Mouse (Mus musculus) bone marrow, adult 2 months (tissue): Measurements from ENCODE around the gene Piga.

ENCODE experiments used
- CTCF ChIP-seq: fragments of 200-500 bp; IDR thresholded peaks from 2 replicates; pipeline ENCODE4 v1.5.1; 2011; ENCODE audit warnings: low read length, control low read depth; ENCODE audit not compliant: control insufficient read depth, insufficient read depth
- POLR2A ChIP-seq: fragments of 200-500 bp; IDR thresholded peaks from 2 replicates; pipeline ENCODE4 v1.6.1; 2011; ENCODE audit warnings: low read depth, mild to moderate bottlenecking, control low read depth, low read length, borderline replicate concordance; ENCODE audit not compliant: control insufficient read depth

DNA sequence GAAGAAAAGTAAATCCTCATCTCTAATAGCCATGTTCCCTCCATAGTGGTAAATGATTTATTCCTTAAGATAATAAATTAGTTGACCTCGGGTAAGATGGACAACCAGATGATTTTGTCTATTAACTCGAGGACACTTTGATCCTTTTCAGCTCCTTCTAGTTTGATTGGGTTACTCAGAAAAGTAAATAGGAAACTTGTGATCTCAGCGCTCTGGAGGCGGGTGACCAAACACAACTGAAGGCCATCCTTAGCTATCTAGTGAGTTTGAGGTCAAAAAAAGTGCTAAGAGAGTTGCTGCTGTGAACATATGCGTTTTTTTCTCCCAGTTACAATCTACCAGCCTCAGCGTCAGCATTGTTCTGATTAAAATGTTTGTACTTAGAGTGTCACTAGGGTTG, 11.0 kb downstream of the Piga start:
- TF ChIP-seq POLR2A (no peak), CTCF (no peak)
